Mouse (Mus musculus) stomach, embryonic 14.5 days (tissue): ENCODE results near the gene Kcnd3. TPM values are rescaled to one million over a fixed set of nuclear protein-coding genes. Genes with fewer than 3 reads are reported as not detected.
A peak's percentile ranks its signal among the peaks of the same experiment; 100 is the strongest.

Experiments
- ATAC-seq: fragments of 200-750 bp; cut with Nextera tagmentation; 2 replicates; pipeline ENCODE4 v1.8.0; 2017; ENCODE audit warnings: low read depth, moderate TSS enrichment; ENCODE audit not compliant: insufficient number of reproducible peaks, insufficient read depth, low FRiP score
- H3K27ac ChIP-seq: fragments of 300-500 bp; sonication (generic); 2 replicates; pipeline ENCODE4 v1.5.1; 2014; ENCODE audit warnings: mild to moderate bottlenecking, low read length, moderate library complexity, mixed read lengths
- H3K27me3 ChIP-seq: fragments of 300-500 bp; sonication (generic); 2 replicates; pipeline ENCODE4 v1.6.1; 2014; ENCODE audit warnings: low read length, control low read depth, mixed read lengths; ENCODE audit not compliant: control insufficient read depth, insufficient read depth
- H3K36me3 ChIP-seq: fragments of 300-500 bp; sonication (generic); 2 replicates; pipeline ENCODE4 v1.6.1; 2014; ENCODE audit warnings: mild to moderate bottlenecking, control low read depth, low read length, moderate library complexity, mixed read lengths; ENCODE audit not compliant: control insufficient read depth, insufficient read depth
- H3K4me1 ChIP-seq: fragments of 300-500 bp; sonication (generic); 2 replicates; pipeline ENCODE4 v1.6.1; 2014; ENCODE audit warnings: low read length, control low read depth, mixed read lengths; ENCODE audit not compliant: control insufficient read depth, insufficient read depth
- H3K4me2 ChIP-seq: fragments of 300-500 bp; sonication (generic); replicated peaks from 2 replicates; pipeline ENCODE4 v1.6.1; 2014; ENCODE audit warnings: low read depth, low read length, control low read depth
- H3K4me3 ChIP-seq: fragments of 300-500 bp; sonication (generic); 2 replicates; pipeline ENCODE4 v1.5.1; 2014; ENCODE audit warnings: low read depth, low read length, control low read depth
- H3K9ac ChIP-seq: fragments of 300-500 bp; sonication (generic); replicated peaks from 2 replicates; pipeline ENCODE4 v1.6.1; 2014; ENCODE audit warnings: low read depth, mild to moderate bottlenecking, control low read depth, low read length, moderate library complexity, mixed read lengths
- H3K9me3 ChIP-seq: fragments of 300-500 bp; sonication (generic); 2 replicates; pipeline ENCODE4 v1.6.1; 2016; ENCODE audit warnings: low read depth, low read length, control low read depth; ENCODE audit not compliant: control insufficient read depth
- WGBS: fragments of 180-500 bp; shearing (Covaris S2); extraction: QIAGEN DNeasy Blood & Tissue Kit; methylation state at CpG from one replicate; pipeline ENCODE4 v1.1.7; 2014; 5-methylcytosine and 5-hydroxymethylcytosine counted together
- polyA plus RNA-seq: library from polyadenylated mRNA; unstranded; fragments of >200 nt; fragmentation: Nextera tagmentation; extraction: Ambion mirVana; gene quantifications from 2 replicates; pipeline ENCODE4 v1.2.1, GENCODE M21; 2014

The Kcnd3 gene
- polyA plus RNA-seq, 1 experiment from 2014 or later: 14.4 TPM

GRCm38 (mm10) chr3:105703571-105703970, 251.4 kb downstream of the Kcnd3 start:
- WGBS: 59% methylated on average over 6 of the region's 6 CpGs
- H3K27me3 ChIP-seq: no peaks in the 10 kb centered on the region
- H3K9me3 ChIP-seq: no peaks in the 10 kb centered on the region
- no peak overlapping the region for H3K27ac ChIP-seq
- no peak overlapping the region for H3K9ac ChIP-seq
- no peaks in the 10 kb centered on the region for H3K36me3 ChIP-seq
- H3K4me1 ChIP-seq: peaks cover 5% of the 10 kb centered on the region; the same call in 1 of the 2 replicates
- H3K4me3 ChIP-seq: no peak overlapping the region
- ATAC-seq: no peak
- no peak overlapping the region for H3K4me2 ChIP-seq

GRCm38 (mm10) chr3:105704031-105705008, 252.2 kb downstream of the Kcnd3 start, which contains the start of gene Inka2:
TSS of gene Inka2 (plus strand) at chr3:105704599.
- 6% methylated on average over 39 of the region's 43 CpGs for WGBS
- Histone ChIP-seq H3K27ac (no peak within 1 kb of the TSS), H3K9ac (peak within 1 kb of the TSS; percentile 39; the same call in 1 of the 2 replicates), H3K4me1 (peaks cover 5% of the 10 kb centered on the region; the same call in 1 of the 2 replicates), H3K36me3 (no peaks in the 10 kb centered on the region), H3K9me3 (no peaks in the 10 kb centered on the region), H3K4me3 (peak within 1 kb of the TSS; percentile 46), H3K27me3 (no peaks in the 10 kb centered on the region), H3K4me2 (peak within 1 kb of the TSS; percentile 99)
- ATAC-seq: peak; percentile 95

GRCm38 (mm10) chr3:105705061-105705549, 253.0 kb downstream of the Kcnd3 start:
- Histone ChIP-seq H3K27ac (no peak overlapping the region), H3K9me3 (no peaks in the 10 kb centered on the region), H3K4me3 (peak overlapping the region; percentile 46), H3K36me3 (no peaks in the 10 kb centered on the region), H3K4me1 (peaks cover 5% of the 10 kb centered on the region; the same call in 1 of the 2 replicates), H3K27me3 (no peaks in the 10 kb centered on the region), H3K4me2 (peak overlapping the region; percentile 99), H3K9ac (peak overlapping the region; percentile 39; the same call in 1 of the 2 replicates)
- WGBS: under 1% methylated on average over 28 of the region's 28 CpGs
- ATAC-seq: peak; percentile 71; the same call in 1 of the 2 replicates

GRCm38 (mm10) chr3:105705561-105705960, 253.4 kb downstream of the Kcnd3 start:
- H3K36me3 ChIP-seq: no peaks in the 10 kb centered on the region
- 21% methylated on average over 3 of the region's 3 CpGs for WGBS
- H3K9me3 ChIP-seq: no peaks in the 10 kb centered on the region
- H3K4me1 ChIP-seq: peaks cover 5% of the 10 kb centered on the region; the same call in 1 of the 2 replicates
- peak overlapping the region; percentile 99 for H3K4me2 ChIP-seq
- no peak overlapping the region for H3K27ac ChIP-seq
- H3K27me3 ChIP-seq: no peaks in the 10 kb centered on the region
- H3K4me3 ChIP-seq: peak overlapping the region; percentile 46
- no peak for ATAC-seq
- peak overlapping the region; percentile 39; the same call in 1 of the 2 replicates for H3K9ac ChIP-seq

GRCm38 (mm10) chr3:105706366-105707020, 254.4 kb downstream of the Kcnd3 start:
- H3K4me2 ChIP-seq: no peak overlapping the region
- H3K4me3 ChIP-seq: no peak overlapping the region
- no peaks in the 10 kb centered on the region for H3K27me3 ChIP-seq
- no peaks in the 10 kb centered on the region for H3K9me3 ChIP-seq
- H3K4me1 ChIP-seq: peaks cover 5% of the 10 kb centered on the region; the same call in 1 of the 2 replicates
- 61% methylated on average over 4 of the region's 4 CpGs for WGBS
- no peak overlapping the region for H3K9ac ChIP-seq
- no peak overlapping the region for H3K27ac ChIP-seq
- no peak for ATAC-seq
- H3K36me3 ChIP-seq: no peaks in the 10 kb centered on the region

- 30% methylated on average over 7 of the region's 7 CpGs for WGBS
- no peak overlapping the region; the same call in 1 of the 2 replicates for H3K9ac ChIP-seq
- no peaks in the 10 kb centered on the region for H3K36me3 ChIP-seq
- no peaks in the 10 kb centered on the region for H3K9me3 ChIP-seq
- H3K4me3 ChIP-seq: no peak overlapping the region
- peaks cover 5% of the 10 kb centered on the region; the same call in 1 of the 2 replicates for H3K4me1 ChIP-seq
- no peak for ATAC-seq
- H3K4me2 ChIP-seq: no peak overlapping the region
- no peaks in the 10 kb centered on the region for H3K27me3 ChIP-seq
- H3K27ac ChIP-seq: no peak overlapping the region
Observed at GRCm38 (mm10) chr3:105707590-105707989, 255.5 kb downstream of the Kcnd3 start.

GRCm38 (mm10) chr3:105710246-105710645, 258.1 kb downstream of the Kcnd3 start:
- no peaks in the 10 kb centered on the region for H3K9me3 ChIP-seq
- 71% methylated on average over 6 of the region's 6 CpGs for WGBS
- no peak overlapping the region for H3K9ac ChIP-seq
- no peaks in the 10 kb centered on the region for H3K36me3 ChIP-seq
- H3K27me3 ChIP-seq: no peaks in the 10 kb centered on the region
- no peak overlapping the region for H3K4me3 ChIP-seq
- H3K27ac ChIP-seq: no peak overlapping the region
- no peak for ATAC-seq
- H3K4me1 ChIP-seq: peaks cover 8% of the 10 kb centered on the region; the same call in 1 of the 2 replicates
- no peak overlapping the region for H3K4me2 ChIP-seq

GRCm38 (mm10) chr3:105711741-105712140, 259.6 kb downstream of the Kcnd3 start:
- 68% methylated on average over 7 of the region's 7 CpGs for WGBS
- Histone ChIP-seq H3K27me3 (no peaks in the 10 kb centered on the region), H3K27ac (no peak overlapping the region), H3K9ac (no peak overlapping the region), H3K4me1 (peaks cover 5% of the 10 kb centered on the region; the same call in 1 of the 2 replicates), H3K4me2 (no peak overlapping the region), H3K36me3 (no peaks in the 10 kb centered on the region), H3K4me3 (no peak overlapping the region), H3K9me3 (no peaks in the 10 kb centered on the region)
- ATAC-seq: no peak
